Mouse (Mus musculus) lung, postnatal 0 days (tissue): Measurements from ENCODE around the gene Sorcs3.

ENCODE experiments used
- CTCF ChIP-seq: IDR thresholded peaks from 2 replicates; pipeline ENCODE4 v1.5.1; 2016; ENCODE audit warnings: antibody characterized with exemption, mild to moderate bottlenecking
- EP300 ChIP-seq: IDR thresholded peaks from 2 replicates; pipeline ENCODE4 v1.6.1; 2016; ENCODE audit warnings: antibody characterized with exemption, mild to moderate bottlenecking, control low read depth

DNA sequence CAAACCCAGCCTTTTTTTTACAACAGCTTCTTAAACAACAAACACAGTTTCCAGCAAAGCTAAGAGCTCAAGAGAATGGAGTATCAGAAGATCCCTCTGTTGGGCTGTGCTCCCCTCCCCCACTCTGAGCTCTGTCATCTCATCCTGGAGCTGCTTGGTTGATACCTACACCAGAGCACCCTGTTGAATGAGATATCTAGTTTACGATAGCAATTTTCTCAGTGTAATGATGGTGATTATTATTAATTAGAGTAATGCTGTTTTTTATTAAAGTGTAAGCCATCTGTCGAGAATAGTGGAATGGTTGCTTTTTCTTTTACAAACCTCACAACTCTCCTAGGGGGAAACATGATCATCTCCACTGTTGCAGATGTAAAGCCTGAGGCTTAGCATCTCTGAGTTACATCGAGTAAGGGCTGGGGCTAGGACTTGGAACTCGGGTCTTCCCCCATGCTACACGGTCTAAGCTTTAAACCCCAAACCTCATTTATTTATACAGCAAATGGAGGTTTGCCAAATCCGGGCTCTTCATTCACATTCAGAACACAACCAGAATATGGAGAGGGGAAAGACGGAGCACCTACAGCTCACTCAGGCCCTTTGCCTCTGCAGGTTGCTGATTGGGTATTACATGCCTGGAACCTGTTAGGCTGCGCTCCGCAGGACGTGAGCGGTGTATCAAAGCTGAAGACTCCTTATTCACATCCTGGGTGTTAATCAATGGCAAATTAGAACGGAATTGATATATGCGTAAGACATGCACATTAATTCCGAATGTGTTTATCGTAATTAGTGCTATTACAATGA lies 103.9 kb downstream of the Sorcs3 start:
- TF ChIP-seq CTCF (no peak), EP300 (no peak)
